Mouse (Mus musculus) natural killer cell, adult 2 months (primary cell): ENCODE data around the gene Nat8f2.
"Not testable (repeated sequence)": the region's sequence is repeated elsewhere in the genome, so short reads cannot be mapped to it uniquely, and the experiment has no call there.

Source experiments
- DNase-seq, 2 experiments: peaks; one replicate each; pipeline ENCODE4 v3.0.0; 2022; ENCODE audit warnings: low spot score in 2 of 2

Gene Nat8f2

GRCm38 (mm10) chr6:85864900-85865639 is 3.9 kb downstream of the Nat8f2 start:
- not testable (repeated sequence) for DNase-seq

GRCm38 (mm10) chr6:85863840-85864239 is 5.1 kb downstream of the Nat8f2 start:
- DNase-seq = no peak

- no peak for DNase-seq
These were observed 5.8 kb downstream of the Nat8f2 start for GRCm38 (mm10) chr6:85863136-85863535.

GRCm38 (mm10) chr6:85862565-85862964 is 6.4 kb downstream of the Nat8f2 start:
- no peak for DNase-seq

GRCm38 (mm10) chr6:85861247-85861646 is 7.7 kb downstream of the Nat8f2 start:
- no peak for DNase-seq

DNA sequence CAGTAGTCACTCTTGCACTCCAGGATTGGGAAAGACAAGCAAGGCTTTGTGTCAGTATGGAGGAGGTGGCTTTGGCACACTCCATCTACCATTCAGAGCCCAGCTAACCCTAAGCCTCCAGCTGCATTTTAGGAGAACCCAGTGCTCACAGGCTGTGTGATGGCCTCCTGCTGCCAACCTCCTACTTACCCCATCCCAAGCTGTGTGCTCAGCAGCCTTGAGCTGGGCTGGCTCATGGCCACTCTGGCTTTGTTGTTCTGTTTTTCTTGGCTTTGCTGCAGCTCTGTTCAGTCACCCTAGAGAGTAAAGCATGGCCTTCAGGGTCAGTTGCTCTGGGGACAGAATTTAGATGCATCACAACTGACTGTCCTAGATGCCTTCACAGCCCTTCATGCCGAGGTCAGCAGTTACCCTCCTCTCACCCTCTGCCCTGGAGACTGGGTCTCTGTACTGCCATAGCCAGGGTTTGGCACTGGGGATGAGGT is 12.7 kb downstream of the Nat8f2 start:
- no peak for DNase-seq

DNA sequence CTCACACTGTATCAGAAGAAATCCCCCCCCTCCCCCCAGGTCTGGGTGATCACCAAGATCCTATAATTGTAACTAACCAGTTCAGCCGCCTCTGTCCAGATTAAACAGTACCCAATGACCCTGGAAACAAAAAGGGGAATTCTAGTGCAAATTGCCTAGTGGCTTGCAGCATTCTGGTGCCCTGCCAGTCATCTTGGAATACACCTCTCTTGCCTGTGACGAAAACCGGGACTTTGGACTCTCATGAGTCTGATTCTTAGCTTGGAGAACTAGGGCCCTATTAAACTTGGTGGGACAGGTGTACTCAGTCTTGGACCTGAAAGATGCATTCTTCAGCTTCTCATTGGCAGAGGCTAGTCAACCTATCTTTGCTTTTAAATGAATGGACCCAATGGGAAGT is 15.5 kb downstream of the Nat8f2 start:
- DNase-seq = no peak

DNA sequence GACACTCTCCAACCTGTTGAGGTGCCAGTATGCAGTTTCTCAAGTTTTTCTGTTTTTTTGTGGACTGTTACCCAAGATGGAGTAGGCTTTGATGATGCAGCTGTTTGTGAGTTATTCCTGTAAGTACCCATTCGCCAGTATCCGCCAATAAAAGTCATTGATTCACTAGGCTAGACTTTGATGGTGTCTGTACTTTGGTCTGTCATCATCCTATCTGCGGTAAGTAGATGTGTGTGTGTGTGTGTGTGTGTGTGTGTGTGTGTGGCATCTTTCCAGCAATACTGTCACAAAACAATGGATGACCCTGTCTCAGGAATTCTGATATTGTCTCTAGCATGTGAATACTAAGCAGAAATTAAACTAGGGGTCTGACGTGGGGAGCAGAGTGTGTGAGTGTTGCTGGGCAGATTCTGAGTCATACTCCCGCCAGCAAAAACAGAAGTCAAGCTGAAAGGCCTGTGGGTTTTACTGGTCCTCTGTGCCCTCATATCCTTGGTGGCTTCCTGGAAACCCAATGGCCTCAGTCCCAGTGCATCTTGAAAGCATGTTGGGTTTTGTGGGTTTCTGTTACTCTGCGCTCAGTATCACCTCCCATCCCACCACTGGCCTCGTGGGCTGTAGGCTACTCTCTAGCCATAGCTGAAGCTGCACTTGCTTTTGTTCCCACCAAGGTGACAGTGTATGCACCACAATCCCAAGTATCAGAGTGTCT is 17.7 kb downstream of the Nat8f2 start:
- no peak for DNase-seq

- no peak for DNase-seq
These were observed 19.7 kb downstream of the Nat8f2 start for GRCm38 (mm10) chr6:85849240-85849639.

DNA sequence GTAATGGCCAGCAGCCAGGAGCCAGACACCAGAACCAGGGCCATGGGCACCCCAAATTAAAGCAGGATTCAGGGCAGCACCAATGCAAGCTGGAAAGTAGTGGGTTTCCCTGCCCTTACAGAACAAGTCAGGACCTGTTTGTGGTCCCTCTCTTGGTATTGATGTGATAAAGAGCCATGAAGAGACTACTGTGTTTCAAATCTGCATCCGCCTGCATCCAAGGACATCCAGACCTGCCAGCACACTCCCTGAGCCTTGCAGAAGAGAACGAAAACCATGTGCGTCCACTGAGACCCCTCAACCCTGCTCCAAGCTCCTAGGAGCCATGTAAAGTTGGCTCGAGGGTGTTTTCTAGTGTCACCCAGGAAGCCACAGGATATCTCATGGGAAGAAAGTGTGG is 20.8 kb downstream of the Nat8f2 start:
- DNase-seq = no peak

DNA sequence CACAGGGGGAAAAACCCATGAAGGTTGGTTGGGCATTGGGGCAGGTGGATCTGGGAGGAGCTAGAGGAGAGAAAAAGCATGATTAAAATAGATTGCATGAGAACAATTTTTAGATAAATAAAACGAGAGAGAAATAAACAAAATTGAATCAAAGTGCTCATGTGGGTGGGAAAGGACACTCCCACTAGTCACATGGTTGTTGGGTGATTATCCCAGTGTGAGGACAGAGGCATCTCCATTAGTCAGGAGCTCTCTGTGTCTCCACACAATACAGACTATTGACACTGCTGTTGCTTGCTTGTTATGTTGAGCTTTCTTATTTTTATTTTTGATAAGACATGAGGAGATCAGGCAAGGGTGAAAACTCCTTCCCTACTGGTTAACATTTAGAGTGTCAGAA is 22.0 kb downstream of the Nat8f2 start:
- no peak for DNase-seq

DNA sequence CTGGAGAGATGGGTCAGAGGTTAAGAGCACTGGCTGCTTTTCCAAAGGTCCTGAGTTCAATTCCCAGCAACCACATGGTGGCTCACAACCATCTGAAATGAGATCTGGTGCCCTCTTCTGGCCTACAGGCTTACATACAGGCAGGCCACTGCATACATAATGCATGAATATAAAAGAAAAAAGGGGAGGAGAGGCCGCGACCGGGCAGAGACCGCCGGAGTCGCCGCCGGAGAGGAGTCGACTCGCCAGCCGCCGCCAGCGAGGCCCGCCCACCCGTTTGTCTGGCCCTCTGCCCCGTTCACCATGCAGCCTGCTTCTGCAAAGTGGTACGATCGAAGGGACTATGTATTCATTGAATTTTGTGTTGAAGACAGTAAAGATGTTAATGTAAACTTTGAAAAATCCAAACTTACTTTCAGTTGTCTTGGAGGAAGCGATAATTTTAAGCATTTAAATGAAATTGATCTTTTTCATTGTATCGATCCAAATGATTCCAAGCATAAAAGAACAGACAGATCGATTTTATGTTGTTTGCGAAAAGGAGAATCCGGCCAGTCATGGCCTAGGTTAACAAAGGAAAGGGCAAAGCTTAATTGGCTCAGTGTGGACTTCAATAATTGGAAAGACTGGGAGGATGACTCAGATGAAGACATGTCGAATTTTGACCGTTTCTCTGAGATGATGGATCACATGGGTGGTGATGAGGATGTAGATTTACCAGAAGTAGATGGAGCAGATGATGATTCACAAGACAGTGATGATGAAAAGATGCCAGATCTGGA is 25.1 kb downstream of the Nat8f2 start:
- DNase-seq = not testable (repeated sequence)

DNA sequence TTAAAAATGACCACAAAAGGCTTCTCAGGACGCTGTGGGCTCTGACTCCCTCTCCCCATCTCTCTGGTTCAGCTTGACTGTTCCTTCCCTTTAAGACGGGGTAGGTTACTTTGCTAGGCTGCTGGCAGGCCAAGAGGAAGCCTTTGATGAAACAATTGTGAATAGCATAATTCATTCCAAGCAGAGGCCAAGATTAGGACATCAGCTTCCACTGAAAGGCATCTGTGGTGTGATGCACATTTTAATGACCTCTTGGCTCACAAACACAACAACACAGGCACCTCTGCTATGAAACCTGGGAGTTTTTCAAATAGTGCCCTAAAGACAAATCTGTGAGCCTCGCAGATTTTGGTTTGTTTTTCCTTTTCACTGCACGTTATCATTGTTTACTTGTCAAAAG is 29.0 kb downstream of the Nat8f2 start:
- no peak for DNase-seq

GRCm38 (mm10) chr6:85838674-85839073 is 30.3 kb downstream of the Nat8f2 start:
- DNase-seq = no peak

DNA sequence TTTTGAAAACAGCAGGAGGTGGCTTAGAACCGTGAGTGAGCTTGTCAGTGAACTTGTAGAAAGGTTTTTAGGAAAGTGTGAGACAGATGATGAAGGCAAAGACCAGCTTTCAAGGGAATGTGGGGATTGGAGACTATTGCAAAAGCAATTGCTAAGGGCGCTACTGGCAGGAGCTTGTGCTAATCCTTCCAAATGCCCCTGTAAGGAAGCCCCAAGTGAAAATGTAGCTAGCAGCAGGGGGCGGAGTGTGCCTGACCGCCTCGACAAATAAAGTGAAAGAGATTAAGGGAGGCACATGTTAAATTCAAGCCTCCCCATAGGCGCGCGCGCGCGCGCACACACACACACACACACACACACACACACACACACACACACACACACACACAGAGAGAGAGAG is 31.7 kb downstream of the Nat8f2 start:
- DNase-seq = not testable (repeated sequence)

DNA sequence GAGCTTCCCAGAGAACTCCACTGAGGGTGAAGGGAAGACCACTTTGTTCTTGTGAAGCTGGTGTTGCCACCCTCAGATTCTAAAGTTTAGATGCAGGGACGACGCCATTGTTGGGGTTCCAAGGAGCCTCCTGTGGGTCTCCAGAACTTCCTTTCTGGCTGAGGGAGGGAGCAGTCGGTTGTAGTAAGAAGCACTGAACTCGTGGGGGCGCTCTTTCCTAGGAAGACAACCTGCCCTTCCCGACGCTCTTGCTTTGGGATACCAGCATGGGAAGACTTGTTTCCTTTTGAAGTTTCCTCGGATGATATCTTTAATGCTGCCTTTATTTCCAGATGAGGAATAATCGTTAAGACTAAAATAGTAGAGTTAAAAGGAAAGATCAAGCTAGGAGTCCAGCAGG is 32.1 kb downstream of the Nat8f2 start:
- not testable (repeated sequence) for DNase-seq

GRCm38 (mm10) chr6:85836098-85836497 is 32.9 kb downstream of the Nat8f2 start:
- DNase-seq = not testable (repeated sequence)

- DNase-seq = not testable (repeated sequence)
These were observed 33.9 kb downstream of the Nat8f2 start for GRCm38 (mm10) chr6:85835104-85835503.

DNA sequence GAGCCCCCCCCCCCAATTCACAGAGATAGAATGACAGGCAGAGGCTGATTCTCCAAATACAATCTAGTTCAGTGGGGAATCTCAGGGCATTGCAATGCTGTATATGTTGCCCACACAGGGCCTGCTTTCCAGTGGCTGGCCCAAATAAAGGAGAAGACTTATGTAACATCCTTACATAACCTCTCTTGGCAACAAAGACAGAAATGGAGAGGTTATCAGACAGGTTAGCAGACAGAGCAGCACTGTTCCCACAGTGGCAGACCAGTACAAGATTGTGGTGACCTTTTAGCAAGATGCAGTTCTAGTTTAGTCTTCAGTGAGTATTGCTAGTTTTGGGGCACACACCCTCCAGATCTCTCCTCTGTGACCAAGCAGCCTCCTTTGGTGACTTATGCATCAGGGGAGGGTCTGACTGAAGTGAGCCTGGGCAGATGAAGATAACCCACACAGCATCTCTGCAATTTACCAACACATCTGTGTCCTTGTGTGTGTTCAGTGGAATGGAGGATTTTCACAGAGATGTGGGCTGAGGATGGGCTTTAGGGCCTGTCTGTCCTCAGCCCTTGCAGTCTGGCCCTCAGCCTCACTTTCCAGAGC is 34.4 kb downstream of the Nat8f2 start:
- DNase-seq = not testable (repeated sequence)

GRCm38 (mm10) chr6:85831796-85832321 is 37.1 kb downstream of the Nat8f2 start, which contains the start of gene Nat8:
Gene Nat8, minus strand, starts transcription at chr6:85832082.
- DNase-seq = no peak

DNA sequence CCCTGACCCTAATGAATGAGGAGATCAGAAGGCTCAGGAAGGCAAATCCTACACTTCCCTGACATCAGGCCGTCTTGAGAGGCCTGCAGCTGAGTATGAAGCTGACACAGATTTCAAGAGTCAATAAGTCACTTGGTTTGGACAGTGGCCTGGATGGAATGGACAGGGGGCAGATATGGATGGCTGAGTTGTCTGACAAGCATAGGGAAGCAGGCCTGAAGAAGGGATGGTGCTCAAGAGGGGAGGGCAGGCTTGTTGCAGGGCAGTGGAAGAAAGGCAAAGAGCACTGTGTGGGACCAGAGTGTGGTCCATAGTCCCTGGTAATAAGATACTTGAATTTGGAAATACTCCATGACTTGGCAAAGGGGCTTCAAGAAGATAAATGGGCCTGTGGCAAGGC is 39.5 kb downstream of the Nat8f2 start:
- no peak for DNase-seq

DNA sequence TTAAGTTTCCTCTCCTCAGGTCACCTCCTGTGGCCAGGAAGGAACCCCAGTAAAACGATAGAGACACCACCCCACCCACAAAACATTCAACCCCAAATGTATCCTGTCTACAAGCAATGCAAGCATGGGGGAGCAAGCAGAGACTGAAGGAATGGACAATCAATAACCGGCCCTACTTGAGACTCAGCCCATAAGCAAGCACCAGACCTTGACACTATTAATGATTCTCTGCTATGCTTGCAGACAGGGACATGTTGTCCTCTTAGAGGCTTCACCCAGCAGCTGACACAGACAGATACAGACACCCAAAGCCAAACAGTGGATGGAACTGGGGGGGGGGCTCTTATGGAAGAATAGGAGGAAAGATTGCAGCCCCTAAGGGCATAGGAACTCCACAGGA is 43.1 kb downstream of the Nat8f2 start:
- no peak for DNase-seq
